Comparison of ENCODE assay signal across 26 mouse cellular contexts in the genomic region with DNA sequence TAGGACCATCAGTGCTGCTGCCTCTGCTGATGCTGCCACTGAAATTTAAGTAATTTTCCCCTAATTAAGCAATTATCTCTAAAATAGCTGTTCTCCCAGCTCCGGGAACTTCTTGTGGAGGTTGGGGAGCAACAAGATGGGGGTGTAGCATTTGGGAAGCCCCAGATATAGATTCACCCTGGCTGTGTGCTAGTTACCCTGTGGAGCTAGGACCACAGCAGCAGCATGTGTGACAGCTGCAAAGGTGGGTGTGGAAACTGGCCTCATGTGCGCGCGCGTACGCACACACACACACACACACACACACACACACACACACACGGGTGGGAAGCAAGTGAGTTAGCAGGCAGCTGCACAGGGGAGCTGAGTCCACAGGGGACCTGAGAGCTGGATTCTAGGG.
DNase-seq lines count a peak whose midpoint lies in the region; ATAC-seq and TF ChIP-seq lines count a peak whose summit lies in the region.
"Had no signal": no experiment of that assay in that cellular context is flagged by ENCODE, and none has a peak within 500 bp of the region (broad histone marks: within the 10 kb centered on the region; RNA-seq: fewer than 3 reads in every experiment).

No protein-coding gene starts in this region.

- DNase-seq in layer of hippocampus, adult 2 months (ENCODE audit: low spot score in 2 of 2), result no peak
- DNase-seq in layer of hippocampus, postnatal 10 days (ENCODE audit: low spot score in 2 of 2), result no peak
- peak; percentile 39 to 61 for DNase-seq in left cerebral cortex, adult 2 months (ENCODE audit: extremely low spot score in 1 of 2, low spot score in 2 of 2)
- peak; percentile 51 to 69 for DNase-seq in right cerebral cortex, adult 2 months (ENCODE audit: low spot score in 2 of 2)
- DNase-seq in cerebellum, adult 9-11 months, result no peak
- DNase-seq in embryo, embryonic 9.5 days (ENCODE audit: extremely low spot score), result no peak
- DNase-seq in adrenal gland, adult 2 months, result no peak
- DNase-seq: adrenal gland, adult 8-10 months; cerebellum, adult 9-10 months; gastrocnemius, postnatal 14 days; heart, adult 18-20 months; heart, postnatal 14 days; kidney, adult 11 months; kidney, postnatal 4 days; lung, postnatal 36 days; midbrain, embryonic 14.5 days; thymus, postnatal 14 days had no signal

- TF ChIP-seq CTCF in layer of hippocampus, adult 2 months (conservative IDR thresholded peaks at IDR 0.05), result no peak
- TF ChIP-seq CTCF in left cerebral cortex, adult 2 months (IDR thresholded peaks at IDR 0.05), result no peak

- ATAC-seq in frontal cortex, adult (ENCODE audit: low TSS enrichment), result peak; percentile 89

- no peak overlapping the region for H3K4me3 ChIP-seq in layer of hippocampus, adult 2 months
- H3K4me3 ChIP-seq in left cerebral cortex, adult 2 months, result no peak overlapping the region
- H3K4me3 ChIP-seq: embryonic facial prominence, embryonic 10.5 days; heart, embryonic 12.5 days; hindbrain, embryonic 12.5 days; limb, embryonic 15.5 days; lung, embryonic 15.5 days; megakaryocyte, embryonic 14.5 days had no signal

- H3K27ac ChIP-seq in layer of hippocampus, adult 2 months, result peak overlapping the region; percentile 28; the same call in 1 of the 2 replicates
- H3K27ac ChIP-seq in left cerebral cortex, adult 2 months, result no peak overlapping the region
- H3K27ac ChIP-seq: embryonic facial prominence, embryonic 10.5 days; hindbrain, embryonic 12.5 days; limb, embryonic 15.5 days; liver, embryonic 14.5 days; lung, embryonic 15.5 days; stomach, postnatal 0 days had no signal

- intact Hi-C loops in left cerebral cortex, adult 2 months (cut with DNase I), result no loop called here

Comparison
In these comparisons a context has a peak if more than half of its experiments do, and no peak if none do; other contexts are left out.
1. DNase-seq: peak in left cerebral cortex, adult 2 months (2 of 2) and right cerebral cortex, adult 2 months (2 of 2); none in layer of hippocampus, adult 2 months (0 of 2), layer of hippocampus, postnatal 10 days (0 of 2), cerebellum, adult 9-11 months (single experiment), embryo, embryonic 9.5 days (single experiment) and adrenal gland, adult 2 months (single experiment).